Mouse (Mus musculus) testis, adult 2 months (tissue): ENCODE measurements around the gene Slc33a1. TPM values are rescaled to one million over a fixed set of nuclear protein-coding genes. Genes with fewer than 3 reads are reported as not detected.

ENCODE experiments used
- H3K27ac ChIP-seq: fragments of 200-500 bp; 2 replicates; pipeline ENCODE4 v1.5.1; 2012; ENCODE audit warnings: low read depth, low read length; ENCODE audit not compliant: control insufficient read depth, insufficient read depth
- H3K27me3 ChIP-seq: fragments of 200-500 bp; 2 replicates; pipeline ENCODE4 v1.6.1; 2012; ENCODE audit warnings: mild to moderate bottlenecking, low read length, moderate library complexity; ENCODE audit not compliant: control insufficient read depth, insufficient read depth
- H3K36me3 ChIP-seq: fragments of 200-500 bp; 2 replicates; pipeline ENCODE4 v1.6.1; 2012; ENCODE audit warnings: mild to moderate bottlenecking, low read length; ENCODE audit not compliant: control insufficient read depth, insufficient read depth
- H3K4me1 ChIP-seq: fragments of 200-500 bp; 2 replicates; pipeline ENCODE4 v1.6.1; 2012; ENCODE audit warnings: low read length; ENCODE audit not compliant: control insufficient read depth, insufficient read depth
- H3K4me3 ChIP-seq: fragments of 200-500 bp; 2 replicates; pipeline ENCODE4 v1.5.1; 2012; ENCODE audit warnings: low read depth, mild to moderate bottlenecking, low read length, moderate library complexity, mixed read lengths; ENCODE audit not compliant: control insufficient read depth
- CTCF ChIP-seq: fragments of 200-500 bp; IDR thresholded peaks from 2 replicates; pipeline ENCODE4 v1.5.1; 2012; ENCODE audit warnings: low read depth, mild to moderate bottlenecking, inconsistent platforms, low read length, moderate library complexity; ENCODE audit not compliant: control insufficient read depth, insufficient read depth, insufficient replicate concordance
- POLR2A ChIP-seq: fragments of 200-500 bp; IDR thresholded peaks from 2 replicates; pipeline ENCODE4 v1.6.1; 2012; ENCODE audit warnings: low read depth, mild to moderate bottlenecking, inconsistent platforms, low read length, moderate library complexity; ENCODE audit not compliant: control insufficient read depth
- polyA plus RNA-seq: library from polyadenylated mRNA; depleted of rRNA; stranded (reverse); fragments of >200 nt; gene quantifications from 2 replicates; pipeline ENCODE4 v1.2.3, GENCODE M21; 2012

Slc33a1 gene
- polyA plus RNA-seq, 1 experiment = 18.5 TPM

DNA sequence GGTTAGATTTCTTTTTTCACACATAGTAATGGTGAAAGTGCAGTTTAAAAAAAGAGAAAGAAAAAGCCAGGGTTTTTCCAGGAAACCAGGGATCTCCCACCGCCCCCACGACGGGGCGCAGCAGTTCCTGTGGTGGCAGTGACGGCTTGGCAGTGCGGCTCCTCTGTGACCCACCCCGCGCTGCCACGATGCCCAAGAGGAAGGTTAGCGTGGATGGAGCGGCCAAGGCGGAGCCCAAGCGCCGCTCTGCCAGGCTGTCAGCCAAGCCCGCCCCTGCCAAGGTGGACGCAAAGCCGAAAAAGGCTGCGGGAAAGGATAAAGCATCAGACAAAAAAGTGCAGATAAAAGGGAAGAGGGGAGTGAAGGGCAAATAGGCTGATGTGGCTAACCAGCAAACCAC lies 59.3 kb downstream of the Slc33a1 start:
- H3K27ac ChIP-seq = no peak overlapping the region
- H3K36me3 ChIP-seq = no peaks in the 10 kb centered on the region
- H3K4me1 ChIP-seq = peaks cover 3% of the 10 kb centered on the region; the same call in 1 of the 2 replicates
- TF ChIP-seq CTCF (no peak), POLR2A (no peak)
- H3K4me3 ChIP-seq = no peak overlapping the region; the same call in 1 of the 2 replicates
- no peaks in the 10 kb centered on the region for H3K27me3 ChIP-seq

DNA sequence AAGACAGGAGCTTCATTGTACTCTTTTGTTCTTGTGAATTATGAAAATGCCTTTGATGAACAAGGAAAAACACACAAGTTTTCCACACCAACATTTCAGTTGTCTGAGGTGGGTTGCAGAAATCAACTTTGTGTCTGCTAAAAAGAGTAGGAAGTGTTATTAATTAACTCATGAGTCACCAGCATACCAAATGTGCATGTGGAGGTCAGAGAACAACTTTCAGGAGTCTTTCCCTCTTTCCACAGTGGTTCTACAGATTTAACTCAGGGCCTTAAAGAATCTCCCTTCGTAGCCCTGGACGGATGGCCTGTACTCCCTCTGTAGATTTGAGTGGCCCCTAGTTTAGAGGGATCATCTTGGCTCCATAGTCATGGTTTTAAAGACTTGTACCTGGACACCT lies 60.4 kb downstream of the Slc33a1 start:
- Histone ChIP-seq H3K27me3 (no peaks in the 10 kb centered on the region), H3K36me3 (no peaks in the 10 kb centered on the region), H3K4me1 (peaks cover 9% of the 10 kb centered on the region), H3K4me3 (no peak overlapping the region), H3K27ac (no peak overlapping the region)
- TF ChIP-seq CTCF (no peak), POLR2A (no peak)

DNA sequence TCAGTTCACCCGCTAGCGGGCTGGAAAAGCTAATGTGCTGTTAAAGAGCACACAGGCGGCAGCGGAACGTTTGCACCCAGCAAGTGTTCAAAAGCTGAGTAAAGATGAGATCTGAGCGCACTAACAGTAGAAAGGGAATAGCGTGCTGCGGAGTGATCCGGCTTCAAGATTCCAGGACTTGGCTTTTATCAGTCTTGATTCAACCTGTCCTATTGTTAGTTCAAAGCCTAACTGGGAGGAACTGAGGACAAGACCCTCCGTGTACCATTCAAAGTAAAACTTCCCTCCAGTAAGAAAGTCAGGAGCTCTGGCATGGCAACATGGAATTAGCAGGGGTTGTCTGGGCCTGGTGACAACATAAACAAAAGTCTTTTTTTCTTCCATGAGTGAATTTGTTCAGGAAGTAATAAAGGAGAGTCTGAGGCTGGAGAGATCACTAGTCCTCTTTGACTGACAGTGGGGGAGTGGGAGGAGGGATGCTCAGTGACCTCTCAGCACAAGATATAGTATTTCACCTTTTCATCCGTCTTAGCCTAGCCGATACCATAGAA lies 64.5 kb downstream of the Slc33a1 start:
- Histone ChIP-seq H3K36me3 (no peaks in the 10 kb centered on the region), H3K4me1 (peaks cover 8% of the 10 kb centered on the region), H3K4me3 (no peak overlapping the region), H3K27me3 (no peaks in the 10 kb centered on the region), H3K27ac (no peak overlapping the region)
- no peak for TF ChIP-seq POLR2A
- TF ChIP-seq CTCF = no peak

DNA sequence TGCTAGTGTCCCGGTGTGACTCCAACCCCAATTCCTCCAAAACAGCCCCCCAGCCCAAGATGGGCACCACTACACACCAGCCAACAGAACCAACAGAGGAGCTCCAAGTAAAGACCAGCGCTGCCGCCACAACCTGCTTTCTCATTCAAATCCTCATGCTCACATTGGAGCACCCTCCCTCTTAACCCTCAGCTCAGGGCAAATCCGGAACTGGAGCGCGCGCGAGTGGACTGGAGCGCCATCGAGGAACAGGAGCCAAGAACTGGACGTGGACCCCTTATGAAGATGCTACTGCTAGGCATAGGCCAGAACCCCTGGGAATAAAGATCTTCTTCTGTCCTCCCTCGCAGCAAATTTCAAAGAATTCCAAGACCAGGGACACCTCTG lies 65.3 kb downstream of the Slc33a1 start, which contains the start of gene Plch1:
Plch1 (minus strand) TSS at position 164 of the 387 bp plus-strand sequence.
- H3K36me3 ChIP-seq = no peaks in the 10 kb centered on the region
- peak within 1 kb of the TSS; percentile 72 for H3K27ac ChIP-seq
- peaks cover 8% of the 10 kb centered on the region for H3K4me1 ChIP-seq
- no peaks in the 10 kb centered on the region for H3K27me3 ChIP-seq
- TF ChIP-seq CTCF (no peak), POLR2A (no peak)
- peak within 1 kb of the TSS; percentile 89 for H3K4me3 ChIP-seq

DNA sequence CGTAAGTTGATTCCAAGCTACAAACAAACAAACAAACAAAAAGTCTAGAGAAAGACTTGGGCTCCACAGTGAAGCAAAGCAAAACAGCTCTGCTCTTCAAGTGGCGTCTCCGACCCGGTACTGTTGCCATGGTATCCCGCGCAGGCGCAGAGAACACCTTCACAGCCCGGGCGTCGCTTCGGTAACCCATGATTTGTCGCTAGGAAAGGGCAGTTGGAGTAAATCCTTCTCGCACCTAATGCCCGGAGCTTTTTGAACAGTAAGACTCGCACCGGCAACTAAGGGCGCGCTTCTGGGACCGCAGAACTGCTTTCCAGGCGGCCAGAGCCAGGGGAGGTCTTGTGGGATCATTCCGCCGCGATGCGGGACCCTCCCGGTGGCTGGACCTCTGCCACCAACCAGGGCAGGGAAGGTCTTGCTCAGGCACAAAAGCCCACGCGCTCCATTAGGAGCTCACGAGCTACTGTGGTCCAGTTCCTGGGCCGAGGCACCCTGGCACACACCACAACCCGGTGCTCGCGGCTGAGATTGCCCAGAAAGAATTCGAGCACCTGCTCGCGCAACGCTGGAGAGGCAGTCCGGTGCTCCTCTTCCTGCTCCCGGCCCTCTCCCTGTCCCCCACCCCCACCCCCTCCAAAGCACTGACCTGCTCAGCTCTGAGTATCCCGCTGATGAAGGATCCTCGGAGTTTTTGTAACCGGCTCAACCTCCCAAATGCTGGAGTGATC lies 65.8 kb downstream of the Slc33a1 start:
- TF ChIP-seq CTCF = no peak
- peak; percentile 58; the same call in 1 of the 2 replicates for TF ChIP-seq POLR2A
- Histone ChIP-seq H3K4me3 (peak overlapping the region; percentile 89), H3K4me1 (peaks cover 8% of the 10 kb centered on the region), H3K27ac (peak overlapping the region; percentile 72), H3K36me3 (no peaks in the 10 kb centered on the region), H3K27me3 (no peaks in the 10 kb centered on the region)

DNA sequence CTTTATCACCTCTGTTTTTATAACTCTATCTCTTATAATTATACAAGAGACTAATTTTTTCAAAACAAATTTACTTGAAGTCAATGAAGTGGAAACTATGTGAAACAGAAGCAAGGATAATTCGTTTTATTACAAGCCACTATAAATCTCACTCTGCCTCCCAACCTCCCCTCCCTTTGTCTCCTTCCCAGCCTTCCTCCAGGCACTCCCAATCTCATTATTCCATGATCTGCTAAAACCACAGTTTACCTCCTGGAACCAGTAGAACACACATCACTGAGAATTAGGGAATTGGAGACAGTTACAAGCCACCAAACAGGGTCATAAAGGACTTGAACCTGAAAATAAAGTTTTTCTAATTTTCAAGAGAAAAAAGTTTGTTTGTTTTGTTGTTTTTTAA lies 67.4 kb downstream of the Slc33a1 start:
- Histone ChIP-seq H3K36me3 (no peaks in the 10 kb centered on the region), H3K4me3 (no peak overlapping the region), H3K27me3 (no peaks in the 10 kb centered on the region), H3K27ac (no peak overlapping the region), H3K4me1 (peaks cover 8% of the 10 kb centered on the region)
- no peak for TF ChIP-seq CTCF
- TF ChIP-seq POLR2A = no peak

DNA sequence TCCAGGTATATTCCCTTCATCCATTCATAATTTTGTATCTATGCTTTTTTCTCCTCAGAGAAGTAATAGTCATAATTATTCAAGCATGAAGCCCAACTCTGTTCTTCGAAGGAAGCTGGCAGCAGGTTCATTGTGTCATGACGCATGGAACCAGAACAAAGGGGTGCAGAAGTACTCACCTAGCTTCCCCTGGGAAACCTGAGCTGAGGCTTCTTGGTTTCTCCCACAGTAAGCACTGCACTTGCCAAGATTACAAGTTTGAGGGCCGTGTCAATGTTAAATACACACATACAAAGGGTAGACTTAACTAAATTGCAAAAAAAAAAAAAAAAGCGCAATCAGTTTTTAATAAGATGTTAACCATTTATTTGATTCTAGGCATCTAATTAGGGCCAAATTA lies 68.3 kb downstream of the Slc33a1 start:
- no peak overlapping the region for H3K27ac ChIP-seq
- H3K27me3 ChIP-seq = no peaks in the 10 kb centered on the region
- H3K4me1 ChIP-seq = peaks cover 8% of the 10 kb centered on the region
- TF ChIP-seq CTCF (no peak), POLR2A (no peak)
- H3K4me3 ChIP-seq = no peak overlapping the region
- H3K36me3 ChIP-seq = no peaks in the 10 kb centered on the region
